Mouse (Mus musculus) ES-Bruce4 (cell line): Measurements from ENCODE around the gene Crisp3.

Source experiments
- CTCF ChIP-seq: IDR thresholded peaks from one replicate; pipeline ENCODE4 v1.8.1; 2011; ENCODE audit warnings: low read depth, low read length
- POLR2A ChIP-seq: IDR thresholded peaks from one replicate; pipeline ENCODE4 v1.8.1; 2011; ENCODE audit warnings: low read length; ENCODE audit not compliant: insufficient read depth

GRCm38 (mm10) chr17:40274906-40275470 is 32.9 kb upstream of the Crisp3 start:
- no peak for TF ChIP-seq POLR2A
- no peak for TF ChIP-seq CTCF
